Mouse (Mus musculus): ENCODE data around the gene Tef.

Tef gene

GRCm38 (mm10) chr15:81800391-81800790, 1.8 kb upstream of the Tef start:
- no peak for DNase-seq

GRCm38 (mm10) chr15:81802941-81803351, 725 bp downstream of the Tef start:
- DNase-seq = no peak

- DNase-seq = no peak
Observed at GRCm38 (mm10) chr15:81803425-81803951, 1.3 kb downstream of the Tef start.

- no peak for DNase-seq
Observed at GRCm38 (mm10) chr15:81804172-81804571, 2.0 kb downstream of the Tef start.

GRCm38 (mm10) chr15:81804883-81805282, 2.7 kb downstream of the Tef start:
- no peak for DNase-seq

GRCm38 (mm10) chr15:81805624-81806023, 3.4 kb downstream of the Tef start:
- peak; percentile 53 to 55 for DNase-seq

GRCm38 (mm10) chr15:81806621-81807404, 4.6 kb downstream of the Tef start:
- no peak for DNase-seq

GRCm38 (mm10) chr15:81808799-81809198, 6.6 kb downstream of the Tef start:
- no peak for DNase-seq

- DNase-seq = no peak
Observed at GRCm38 (mm10) chr15:81809550-81809949, 7.3 kb downstream of the Tef start.

- DNase-seq = peak; percentile 92 to 93
Observed at GRCm38 (mm10) chr15:81810150-81810549, 7.9 kb downstream of the Tef start.

- peak; percentile 100 for DNase-seq
Observed at GRCm38 (mm10) chr15:81810671-81811598, 8.7 kb downstream of the Tef start.

GRCm38 (mm10) chr15:81811599-81811996, 9.4 kb downstream of the Tef start:
- no peak for DNase-seq

GRCm38 (mm10) chr15:81812287-81812686, 10.1 kb downstream of the Tef start:
- DNase-seq = peak in 1 of 2 experiments; percentile 38

- no peak for DNase-seq
Observed at GRCm38 (mm10) chr15:81812696-81813631, 10.7 kb downstream of the Tef start.

- no peak for DNase-seq
Observed at GRCm38 (mm10) chr15:81813986-81814705, 11.9 kb downstream of the Tef start.

GRCm38 (mm10) chr15:81814716-81815370, 12.6 kb downstream of the Tef start:
- peak; percentile 60 to 65 for DNase-seq

- DNase-seq = no peak
Observed at GRCm38 (mm10) chr15:81818404-81818803, 16.2 kb downstream of the Tef start.

- DNase-seq = no peak
Observed at GRCm38 (mm10) chr15:81822631-81823030, 20.4 kb downstream of the Tef start.

GRCm38 (mm10) chr15:81824832-81825231, 22.6 kb downstream of the Tef start:
- no peak for DNase-seq

- DNase-seq = no peak
Observed at GRCm38 (mm10) chr15:81828426-81829207, 26.4 kb downstream of the Tef start.

Data from cerebellum, postnatal 10 days (tissue).